Mouse (Mus musculus) midbrain, postnatal 0 days (tissue): ENCODE data around the gene B3gnt8. TPM values are rescaled to one million over a fixed set of nuclear protein-coding genes. Genes with fewer than 3 reads are reported as not detected.

ENCODE experiments used
- ATAC-seq: fragments of 200-750 bp; cut with Nextera tagmentation; 2 replicates; pipeline ENCODE4 v1.8.0; 2017; ENCODE audit warnings: moderate number of reproducible peaks, mild to moderate bottlenecking, moderate TSS enrichment, moderate library complexity; ENCODE audit not compliant: low FRiP score
- DNase-seq: peaks from one replicate; pipeline ENCODE4 v3.0.0-alpha.2; 2015; ENCODE audit warnings: low spot score
- H3K27ac ChIP-seq: fragments of 300-500 bp; sonication (generic); 2 replicates; pipeline ENCODE4 v1.5.1; 2014; ENCODE audit warnings: low read depth, mild to moderate bottlenecking, low read length, mixed read lengths
- H3K27me3 ChIP-seq: fragments of 300-500 bp; sonication (generic); 2 replicates; pipeline ENCODE4 v1.6.1; 2014; ENCODE audit warnings: low read length, control low read depth, mixed read lengths; ENCODE audit not compliant: insufficient read depth
- H3K36me3 ChIP-seq: fragments of 300-500 bp; sonication (generic); 2 replicates; pipeline ENCODE4 v1.6.1; 2014; ENCODE audit warnings: low read length, control low read depth, mixed read lengths; ENCODE audit not compliant: insufficient read depth
- H3K4me1 ChIP-seq: fragments of 300-500 bp; sonication (generic); 2 replicates; pipeline ENCODE4 v1.6.1; 2014; ENCODE audit warnings: mild to moderate bottlenecking, control low read depth, antibody characterized with exemption, low read length, mixed read lengths; ENCODE audit not compliant: insufficient read depth
- H3K4me2 ChIP-seq: fragments of 300-500 bp; sonication (generic); 2 replicates; pipeline ENCODE4 v1.6.1; 2014; ENCODE audit warnings: low read depth, mild to moderate bottlenecking, low read length, mixed read lengths; ENCODE audit not compliant: poor library complexity, severe bottlenecking
- H3K4me3 ChIP-seq: fragments of 300-500 bp; sonication (generic); 2 replicates; pipeline ENCODE4 v1.5.1; 2014; ENCODE audit warnings: low read depth, mild to moderate bottlenecking, low read length, moderate library complexity
- H3K9ac ChIP-seq: fragments of 300-500 bp; sonication (generic); replicated peaks from 2 replicates; pipeline ENCODE4 v1.6.1; 2014; ENCODE audit warnings: mild to moderate bottlenecking, low read length, moderate library complexity, mixed read lengths; ENCODE audit not compliant: poor library complexity, severe bottlenecking
- H3K9me3 ChIP-seq: fragments of 300-500 bp; sonication (generic); 2 replicates; pipeline ENCODE4 v1.6.1; 2016; ENCODE audit warnings: low read length, control low read depth
- CTCF ChIP-seq: IDR thresholded peaks from 2 replicates; pipeline ENCODE4 v1.5.1; 2016; ENCODE audit warnings: antibody characterized with exemption, mild to moderate bottlenecking
- WGBS: fragments of 180-500 bp; shearing (Covaris S2); extraction: QIAGEN DNeasy Blood & Tissue Kit; methylation state at CpG from one replicate; pipeline ENCODE4 v1.1.7; 2014; 5-methylcytosine and 5-hydroxymethylcytosine counted together
- polyA plus RNA-seq: library from polyadenylated mRNA; unstranded; fragments of >200 nt; fragmentation: Nextera tagmentation; extraction: Ambion mirVana; gene quantifications from 2 replicates; pipeline ENCODE4 v1.2.1, GENCODE M21; 2015
- total RNA-seq: library from RNA; depleted of rRNA; stranded (reverse); fragments of >200 nt; gene quantifications from 2 replicates; pipeline ENCODE4 v1.2.3, GENCODE M21; 2014

The B3gnt8 gene
- total and polyA plus RNA-seq, 2 experiments from 2014 or later: 0.62 to 1.4 TPM

DNA sequence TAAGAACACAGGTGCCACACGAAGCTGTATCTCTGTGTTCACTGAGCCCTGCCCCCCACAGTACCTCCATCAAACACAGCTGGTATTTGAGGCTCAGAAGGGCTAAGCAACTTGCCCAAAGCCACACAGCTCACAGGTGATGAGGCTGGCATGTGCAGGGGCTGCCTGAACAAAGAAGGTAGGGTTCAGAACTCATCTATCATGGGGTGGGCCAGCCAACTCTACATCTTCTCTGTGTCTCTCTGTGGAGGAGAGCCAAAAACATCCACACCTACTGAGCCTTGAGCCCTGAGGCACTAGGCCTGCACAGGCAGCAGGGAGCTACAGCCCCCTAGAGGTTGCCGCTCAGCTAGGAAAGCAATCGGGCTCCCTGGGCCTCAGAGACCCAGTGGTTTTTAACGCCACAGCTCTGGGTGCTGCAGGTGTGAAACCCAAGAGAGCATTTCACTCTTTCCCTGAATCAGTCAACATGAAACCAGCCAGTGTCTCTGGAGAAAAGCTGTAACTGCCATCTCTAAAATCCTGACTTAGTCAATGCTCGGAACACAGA is 21.2 kb downstream of the B3gnt8 start:
- DNase-seq: no peak
- Histone ChIP-seq H3K36me3 (0 out of 2 replicates have a peak, but pooled peaks cover 5% of the 10 kb centered on the region), H3K27me3 (no peaks in the 10 kb centered on the region), H3K9me3 (no peaks in the 10 kb centered on the region), H3K4me1 (no peaks in the 10 kb centered on the region), H3K27ac (no peak overlapping the region), H3K9ac (no peak overlapping the region), H3K4me2 (no peak overlapping the region), H3K4me3 (no peak overlapping the region)
- TF ChIP-seq CTCF: no peak
- WGBS: 61% methylated on average over 5 of the region's 5 CpGs
- ATAC-seq: no peak

DNA sequence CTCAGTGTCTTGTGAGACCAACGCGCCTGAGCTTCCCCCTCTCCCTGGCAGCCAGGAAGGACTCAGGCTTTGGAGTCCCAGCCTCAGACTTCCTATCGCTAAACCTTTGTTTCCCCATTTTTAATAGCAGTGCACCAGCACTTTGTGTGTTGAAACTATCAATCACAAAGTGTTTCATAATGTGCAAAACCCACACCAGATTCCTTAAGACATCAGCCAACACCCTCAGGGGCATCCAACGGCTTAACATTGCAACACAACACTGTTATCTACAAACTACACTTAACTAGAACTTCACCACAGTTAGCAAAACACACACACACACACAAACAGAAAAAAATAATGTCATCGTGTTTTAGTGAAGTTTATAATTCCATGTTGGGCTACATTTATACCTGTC is 23.4 kb downstream of the B3gnt8 start:
- Histone ChIP-seq H3K4me2 (no peak overlapping the region), H3K36me3 (0 out of 2 replicates have a peak, but pooled peaks cover 3% of the 10 kb centered on the region), H3K27me3 (no peaks in the 10 kb centered on the region), H3K27ac (no peak overlapping the region), H3K9ac (no peak overlapping the region), H3K4me3 (no peak overlapping the region), H3K4me1 (no peaks in the 10 kb centered on the region), H3K9me3 (no peaks in the 10 kb centered on the region)
- DNase-seq (no peak), ATAC-seq (no peak)
- WGBS: 86% methylated on average over 5 of the region's 5 CpGs
- no peak for TF ChIP-seq CTCF

DNA sequence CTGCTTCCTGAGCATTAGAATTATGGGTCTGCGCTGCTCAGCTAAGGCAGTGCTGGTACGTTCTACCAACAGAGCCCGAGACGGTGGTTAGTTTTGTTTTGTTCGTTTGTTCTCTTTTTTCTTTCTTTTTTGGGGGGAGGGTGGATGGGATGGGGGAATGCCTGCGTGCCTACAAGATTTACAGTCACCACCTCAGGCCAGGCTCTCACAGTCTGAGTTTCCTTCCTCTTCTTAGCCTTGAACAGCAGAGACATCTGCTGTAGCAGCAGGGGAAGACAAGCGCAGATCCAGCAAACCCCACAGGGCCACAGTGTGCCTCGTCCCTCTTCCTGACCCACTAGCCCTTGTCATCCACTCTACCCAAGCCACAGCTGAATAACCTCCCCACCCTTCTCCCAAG is 24.8 kb downstream of the B3gnt8 start:
- Histone ChIP-seq H3K4me1 (no peaks in the 10 kb centered on the region), H3K27me3 (no peaks in the 10 kb centered on the region), H3K9me3 (no peaks in the 10 kb centered on the region), H3K4me2 (no peak overlapping the region), H3K9ac (no peak overlapping the region), H3K4me3 (no peak overlapping the region), H3K27ac (no peak overlapping the region), H3K36me3 (no peaks in the 10 kb centered on the region)
- ATAC-seq: no peak
- no peak for DNase-seq
- TF ChIP-seq CTCF: no peak
- 89% methylated on average over 8 of the region's 8 CpGs for WGBS

DNA sequence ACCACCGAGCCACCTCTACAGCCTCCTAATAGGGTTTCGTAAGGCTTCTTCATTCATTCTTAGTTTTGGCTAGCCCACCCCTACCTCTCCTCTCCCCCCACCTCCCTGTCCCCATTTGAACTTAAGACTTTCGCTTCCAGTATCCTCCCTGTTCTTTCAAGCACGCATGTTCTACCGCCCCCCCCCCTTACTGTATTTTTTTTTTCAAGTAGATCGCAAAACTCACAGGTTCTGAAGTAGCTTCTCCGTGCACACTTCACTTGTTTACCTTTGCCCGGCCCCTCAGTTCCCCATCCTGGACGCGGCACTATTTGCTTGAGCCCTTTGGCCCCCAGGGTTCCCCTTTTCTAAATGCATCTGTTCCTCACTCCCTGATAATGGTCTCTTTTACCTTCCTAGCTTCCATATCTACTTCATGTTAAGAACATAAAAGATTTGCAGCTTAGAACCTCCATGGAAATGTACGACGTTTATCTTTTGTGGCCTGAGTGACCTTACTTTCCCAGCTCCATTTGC is 25.8 kb downstream of the B3gnt8 start:
- no peak for TF ChIP-seq CTCF
- H3K36me3 ChIP-seq: no peaks in the 10 kb centered on the region
- no peak for ATAC-seq
- 92% methylated on average over 12 of the region's 12 CpGs for WGBS
- no peak overlapping the region for H3K9ac ChIP-seq
- no peaks in the 10 kb centered on the region for H3K9me3 ChIP-seq
- H3K4me1 ChIP-seq: peaks cover 3% of the 10 kb centered on the region; the same call in 1 of the 2 replicates
- no peak overlapping the region for H3K4me2 ChIP-seq
- no peak overlapping the region for H3K27ac ChIP-seq
- H3K27me3 ChIP-seq: no peaks in the 10 kb centered on the region
- H3K4me3 ChIP-seq: no peak overlapping the region
- DNase-seq: no peak

DNA sequence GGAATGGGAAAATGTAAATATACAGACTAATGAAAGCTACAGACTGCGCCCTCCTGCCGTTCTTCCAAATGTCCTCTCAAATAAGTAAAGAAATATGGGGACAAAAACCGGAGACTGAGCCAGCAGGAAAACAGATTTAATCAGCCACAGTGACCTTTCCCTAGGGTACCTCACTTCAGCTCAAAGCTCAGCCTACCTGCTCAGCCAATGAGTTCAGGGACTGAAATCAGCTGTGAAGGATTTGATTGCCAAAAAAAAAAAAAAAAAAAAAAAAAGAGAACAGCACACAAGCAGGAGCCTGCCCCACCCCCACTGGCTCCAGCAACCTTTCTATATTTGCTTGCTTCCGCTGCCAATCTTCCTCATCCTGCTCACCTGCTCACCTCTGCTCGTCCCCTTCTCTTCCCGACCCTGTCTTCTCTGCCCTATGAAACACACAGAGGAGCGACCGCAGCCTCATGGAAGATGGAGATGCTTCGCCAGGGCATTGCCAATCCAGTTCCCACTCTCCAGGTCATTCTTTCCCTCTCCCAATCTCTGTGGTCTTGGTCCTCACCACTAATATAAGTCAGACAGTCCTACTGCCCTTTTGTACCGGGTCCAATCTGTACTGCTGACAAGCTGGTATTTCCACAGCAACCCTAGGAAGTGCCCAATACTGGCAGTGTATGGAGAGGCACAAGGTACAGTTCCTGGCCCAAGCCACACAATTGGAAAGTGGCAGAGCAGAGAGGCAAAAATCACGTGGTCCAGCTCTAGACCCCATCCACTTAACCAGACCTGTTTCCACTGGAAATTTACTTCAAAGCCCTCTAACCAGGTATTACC is 29.4 kb downstream of the B3gnt8 start:
- Histone ChIP-seq H3K27me3 (no peaks in the 10 kb centered on the region), H3K9ac (no peak overlapping the region), H3K4me3 (no peak overlapping the region), H3K9me3 (no peaks in the 10 kb centered on the region), H3K36me3 (no peaks in the 10 kb centered on the region), H3K27ac (no peak overlapping the region), H3K4me1 (peaks cover 9% of the 10 kb centered on the region; the same call in 1 of the 2 replicates), H3K4me2 (no peak overlapping the region)
- no peak for TF ChIP-seq CTCF
- 74% methylated on average over 11 of the region's 11 CpGs for WGBS
- DNase-seq (no peak), ATAC-seq (no peak)

DNA sequence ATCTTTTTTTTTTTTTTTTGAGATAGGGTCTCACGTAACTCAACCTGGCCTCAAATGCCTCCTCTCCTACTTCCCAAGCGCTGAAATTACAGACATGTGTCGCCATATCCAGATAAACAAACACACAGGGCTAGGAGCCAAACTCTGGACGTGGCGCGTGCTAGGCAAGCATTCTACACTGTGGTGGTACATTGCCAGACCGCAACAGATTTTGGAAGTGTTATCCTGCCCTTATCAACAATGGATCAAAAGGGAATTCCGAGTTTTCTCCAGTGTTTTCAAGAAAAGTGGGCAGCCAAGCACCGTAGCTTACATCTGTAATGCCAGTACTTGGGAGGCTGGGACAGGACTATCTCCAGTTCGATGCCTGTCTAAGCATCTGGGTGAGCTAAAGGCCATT is 31.3 kb downstream of the B3gnt8 start:
- TF ChIP-seq CTCF: no peak
- peak overlapping the region; percentile 73 for H3K9ac ChIP-seq
- H3K36me3 ChIP-seq: no peaks in the 10 kb centered on the region
- H3K27me3 ChIP-seq: no peaks in the 10 kb centered on the region
- H3K4me3 ChIP-seq: peak overlapping the region; percentile 70
- no peak overlapping the region for H3K27ac ChIP-seq
- peaks cover 9% of the 10 kb centered on the region; the same call in 1 of the 2 replicates for H3K4me1 ChIP-seq
- ATAC-seq: no peak
- H3K4me2 ChIP-seq: peak overlapping the region; percentile 82
- 37% methylated on average over 10 of the region's 10 CpGs for WGBS
- H3K9me3 ChIP-seq: no peaks in the 10 kb centered on the region
- no peak for DNase-seq
